Mouse (Mus musculus) erythroblast, embryonic 14.5 days (primary cell): Measurements from ENCODE around the gene Slc37a2.

Experiments used
- GATA1 ChIP-seq: IDR thresholded peaks from 2 replicates; pipeline ENCODE4 v1.6.1; 2012; ENCODE audit warnings: low read length, inconsistent platforms, mixed read lengths
- TAL1 ChIP-seq: IDR thresholded peaks from 3 replicates; pipeline ENCODE4 v1.6.1; 2012; ENCODE audit warnings: low read length, inconsistent platforms, mixed read lengths

- no peak for TF ChIP-seq GATA1
- no peak for TF ChIP-seq TAL1
Measured at GRCm38 (mm10) chr9:37235951-37236737, 19.4 kb downstream of the Slc37a2 start.
